Mouse (Mus musculus) megakaryocyte, embryonic 14.5 days (primary cell): Measurements from ENCODE around the gene Aip.

Source experiments
- FLI1 ChIP-seq: IDR thresholded peaks from 2 replicates; pipeline ENCODE4 v1.6.1; 2012; ENCODE audit warnings: low read length, inconsistent platforms, mixed read lengths
- GATA1 ChIP-seq: IDR thresholded peaks from 3 replicates; pipeline ENCODE4 v1.6.1; 2012; ENCODE audit warnings: mixed read lengths, low read length, inconsistent platforms, borderline replicate concordance

- no peak for TF ChIP-seq GATA1
- TF ChIP-seq FLI1: no peak
These were observed 46.0 kb upstream of the Aip start for GRCm38 (mm10) chr19:4171393-4172290.
